Mouse (Mus musculus): ENCODE results near the gene Myod1.

The Myod1 gene

DNA sequence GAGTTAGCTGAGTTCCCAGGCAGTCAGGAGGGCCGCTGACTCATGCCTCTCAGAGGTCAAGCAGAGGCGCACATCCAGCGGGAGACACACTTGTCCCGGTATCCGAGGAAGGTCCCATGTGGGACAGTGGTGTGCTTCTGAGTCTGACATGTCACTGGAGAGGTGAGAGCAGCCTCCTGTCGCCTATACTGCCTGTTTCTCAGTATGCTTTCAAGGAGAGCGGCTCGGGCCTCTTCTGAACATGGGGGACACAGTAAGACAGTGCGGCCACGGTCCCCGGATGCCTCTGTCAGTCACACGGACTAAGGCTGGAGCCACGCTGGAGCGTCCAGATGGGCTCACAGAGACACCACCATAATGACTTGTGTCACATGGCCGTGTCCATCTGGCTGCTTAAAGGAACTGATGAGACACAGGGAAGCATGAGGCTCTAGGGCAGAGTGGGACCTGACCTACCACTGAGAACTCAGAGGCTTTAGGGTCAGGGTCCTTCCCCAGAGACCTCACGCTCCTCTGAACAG lies 41.9 kb downstream of the Myod1 start:
- DNase-seq, result no peak

DNA sequence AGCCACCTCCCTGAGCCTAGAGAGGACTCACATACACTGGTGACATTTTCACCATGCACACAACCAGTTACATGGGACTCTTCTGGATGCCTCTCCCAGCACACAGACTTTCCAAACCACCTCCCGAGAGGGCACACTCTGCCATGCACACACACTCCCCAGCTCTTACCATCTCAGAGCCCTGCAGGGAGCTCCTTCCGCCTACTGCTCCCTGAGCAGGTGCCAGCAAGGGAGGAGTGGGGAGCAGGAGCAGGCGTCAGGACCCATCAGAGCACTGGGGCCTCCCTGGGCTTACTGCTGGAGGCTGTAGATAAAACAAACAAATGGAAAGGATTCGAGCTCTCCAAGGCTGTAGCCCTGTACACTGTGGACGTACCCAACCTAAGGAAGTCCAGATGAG lies 45.3 kb downstream of the Myod1 start:
- DNase-seq, result peak; percentile 44

DNA sequence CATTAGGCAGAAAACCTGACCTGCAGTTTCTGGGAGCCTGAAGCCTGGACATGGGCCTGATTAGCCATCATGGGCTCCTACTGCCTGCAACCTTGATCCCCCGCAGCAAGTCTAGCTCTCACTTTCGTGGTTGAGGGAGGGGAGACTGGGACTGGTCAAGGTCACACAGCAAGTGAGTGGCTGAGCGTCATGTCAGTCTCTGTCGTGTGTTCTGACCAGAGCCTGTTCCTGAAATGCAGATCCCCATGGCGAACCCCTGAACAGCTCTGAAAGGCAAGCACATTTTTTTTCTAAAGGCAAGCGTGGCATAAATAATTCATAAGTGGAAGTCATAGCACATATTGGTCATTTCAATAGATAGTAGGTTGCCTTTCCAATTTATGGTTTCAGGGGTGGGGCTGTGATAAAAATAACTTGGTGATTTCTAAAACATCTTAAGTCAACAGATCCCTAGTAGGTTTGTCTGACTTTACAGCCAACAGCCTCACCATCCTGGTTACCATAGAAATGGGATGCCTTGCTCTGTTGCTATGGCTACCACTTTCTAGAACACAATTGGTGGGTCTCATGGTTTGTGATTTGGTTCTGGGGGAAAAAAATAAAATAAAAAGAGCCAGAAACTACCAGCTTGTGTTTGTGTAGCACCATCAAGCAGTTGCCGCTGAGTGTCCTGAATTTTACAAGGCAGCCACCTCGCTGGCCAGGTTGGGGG lies 45.9 kb downstream of the Myod1 start:
- no peak for DNase-seq

DNA sequence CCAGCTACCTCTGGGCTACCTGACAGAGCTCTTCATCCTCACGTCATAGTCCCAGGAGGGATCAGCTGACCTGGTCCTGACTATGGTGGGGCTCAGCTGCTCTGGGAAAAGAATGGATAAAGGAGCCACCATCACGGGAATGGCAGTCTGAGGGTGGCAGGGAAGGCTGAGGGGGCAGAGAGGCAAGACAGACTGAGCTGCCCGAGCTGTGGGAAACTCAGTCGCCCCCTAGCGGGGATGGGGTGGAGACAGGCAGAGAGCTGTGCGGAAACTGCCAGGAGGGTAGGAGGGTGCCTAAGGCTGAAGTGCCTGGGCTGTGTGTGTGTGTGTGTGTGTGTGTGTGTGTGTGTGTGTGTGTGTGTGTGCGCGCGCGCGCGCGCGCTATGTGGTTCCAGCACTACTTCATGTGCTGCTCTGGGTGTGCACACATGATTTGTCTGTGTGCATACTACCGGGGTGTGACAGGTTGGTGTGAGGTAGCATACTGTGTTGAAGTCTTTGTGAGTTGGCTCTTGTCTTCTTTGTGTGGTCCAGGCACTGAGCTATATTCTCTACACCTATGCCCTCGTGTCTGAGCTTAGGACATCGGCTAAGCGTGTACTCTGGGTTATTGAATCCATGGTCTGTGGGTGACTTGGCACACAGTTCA lies 46.6 kb downstream of the Myod1 start:
- peak; percentile 83 for DNase-seq

DNA sequence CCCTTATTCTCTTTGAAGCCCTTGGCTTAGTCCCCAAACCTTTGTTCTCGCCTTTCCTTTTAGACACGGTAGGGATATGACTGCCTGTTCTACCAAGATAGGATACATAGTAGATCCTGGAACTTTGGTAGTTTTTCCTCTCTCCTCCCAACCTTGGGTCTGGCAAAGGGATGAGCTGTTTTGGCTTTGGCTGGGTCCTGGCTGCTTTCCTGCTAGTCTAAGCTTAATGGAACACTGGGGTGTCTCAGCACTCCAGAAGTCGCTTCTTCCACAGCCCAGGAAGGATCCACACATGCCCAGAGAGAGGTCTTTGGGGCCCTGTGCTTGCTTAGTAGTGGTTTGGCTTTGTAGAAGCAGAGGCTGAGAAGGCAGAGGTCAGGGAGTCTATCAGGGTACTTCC lies 47.7 kb downstream of the Myod1 start:
- DNase-seq, result no peak

DNA sequence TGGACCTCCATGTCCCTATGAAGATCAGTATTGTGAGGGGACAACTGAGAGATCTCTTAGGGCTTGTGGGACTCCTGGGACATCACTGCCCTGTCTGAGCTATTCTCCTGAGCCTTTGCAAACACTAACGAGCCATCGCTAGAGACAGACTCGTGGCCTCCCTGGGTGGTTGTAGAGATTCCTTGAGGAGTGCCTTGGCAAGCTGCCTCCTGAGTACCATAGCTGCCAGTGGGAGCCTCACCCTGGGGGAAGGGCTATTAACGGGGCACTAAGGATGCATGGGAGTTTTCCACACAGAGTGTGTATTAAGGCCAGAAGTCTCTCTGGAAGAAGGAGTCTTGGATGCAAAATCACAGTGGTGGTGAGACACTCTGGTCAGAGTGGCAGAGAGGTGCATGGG lies 48.7 kb downstream of the Myod1 start:
- DNase-seq, result no peak

Data from right cerebral cortex, postnatal 14 days (tissue).